Mouse (Mus musculus) cortical plate, adult 2 months (tissue): ENCODE results near the gene Adamts20.

Source experiments
- CTCF ChIP-seq: fragments of 200-500 bp; IDR thresholded peaks from 2 replicates; pipeline ENCODE4 v1.5.1; 2011; ENCODE audit warnings: mild to moderate bottlenecking, control low read depth, low read length; ENCODE audit not compliant: insufficient read depth; ENCODE audit errors: extremely low read depth
- POLR2A ChIP-seq: fragments of 200-500 bp; IDR thresholded peaks from 2 replicates; pipeline ENCODE4 v1.6.1; 2011; ENCODE audit warnings: mild to moderate bottlenecking, low read length, control low read depth; ENCODE audit not compliant: insufficient read depth; ENCODE audit errors: extremely low read depth

GRCm38 (mm10) chr15:94470361-94470760 lies 5.1 kb upstream of the Adamts20 start:
- no peak for TF ChIP-seq POLR2A
- no peak for TF ChIP-seq CTCF
